Mouse (Mus musculus): Measurements from ENCODE around the gene Tgfb2. TPM values are rescaled to one million over a fixed set of nuclear protein-coding genes. Genes with fewer than 3 reads are reported as not detected.

The Tgfb2 gene
- polyA plus RNA-seq, 1 experiment, result 5.6 TPM

DNA sequence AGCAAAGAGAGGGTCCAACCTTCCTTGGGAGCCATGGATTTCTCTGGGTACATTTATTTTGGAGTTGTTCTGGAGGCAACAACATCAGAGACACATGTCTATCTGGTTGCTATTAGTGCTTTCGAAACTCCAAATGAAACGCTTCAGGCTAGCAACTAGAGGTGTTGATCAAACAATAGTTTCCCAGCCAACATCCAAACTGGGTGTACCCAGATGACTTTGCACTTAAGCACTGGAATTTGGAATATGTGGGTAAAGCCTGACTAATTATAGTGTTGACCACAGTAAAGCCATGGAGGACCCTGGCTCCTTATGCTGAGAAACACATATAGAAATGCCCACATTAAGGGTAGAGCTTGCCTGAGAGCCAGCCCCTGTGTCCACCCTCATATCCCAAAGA, 124.7 kb downstream of the Tgfb2 start:
- Histone ChIP-seq H3K4me3 (replicated peaks; ENCODE audit: extremely low read depth, low read depth, low read length) (no peak overlapping the region), H3K4me1 (ENCODE audit: control insufficient read depth, insufficient read depth, low read length) (peaks cover 5% of the 10 kb centered on the region)
- DNase-seq, result no peak
- WGBS, result 47% methylated on average over 2 of the region's 2 CpGs
- TF ChIP-seq POLR2A (IDR thresholded peaks at IDR 0.05; ENCODE audit: borderline replicate concordance, extremely low read depth, low read depth, low read length) (no peak), CTCF (IDR thresholded peaks at IDR 0.05; ENCODE audit: insufficient read depth, low read length) (no peak)

DNA sequence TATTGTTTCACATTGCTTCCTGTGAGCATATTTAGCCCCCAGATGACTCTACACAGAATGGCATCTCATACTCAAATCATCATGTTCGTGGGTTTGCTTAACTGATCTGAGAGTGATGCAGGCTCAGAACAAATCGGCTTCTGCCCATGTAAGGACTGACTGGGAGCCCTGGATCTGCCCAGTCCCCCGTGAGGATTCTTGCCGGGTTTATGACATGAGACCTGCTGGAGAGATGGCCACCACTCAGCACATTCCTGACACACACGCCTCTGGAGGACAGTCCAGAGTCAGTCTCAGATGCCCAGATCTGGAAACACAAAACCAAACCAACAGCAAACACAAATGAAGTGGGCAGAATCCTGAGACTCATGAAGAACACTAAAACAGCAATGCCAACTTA, 128.5 kb downstream of the Tgfb2 start:
- Histone ChIP-seq H3K4me1 (ENCODE audit: control insufficient read depth, insufficient read depth, low read length) (peaks cover 7% of the 10 kb centered on the region), H3K4me3 (replicated peaks; ENCODE audit: extremely low read depth, low read depth, low read length) (no peak overlapping the region)
- WGBS, result 79% methylated on average over 5 of the region's 5 CpGs
- TF ChIP-seq CTCF (IDR thresholded peaks at IDR 0.05; ENCODE audit: insufficient read depth, low read length), result no peak
- TF ChIP-seq POLR2A (IDR thresholded peaks at IDR 0.05; ENCODE audit: borderline replicate concordance, extremely low read depth, low read depth, low read length), result no peak
- DNase-seq, result no peak

DNA sequence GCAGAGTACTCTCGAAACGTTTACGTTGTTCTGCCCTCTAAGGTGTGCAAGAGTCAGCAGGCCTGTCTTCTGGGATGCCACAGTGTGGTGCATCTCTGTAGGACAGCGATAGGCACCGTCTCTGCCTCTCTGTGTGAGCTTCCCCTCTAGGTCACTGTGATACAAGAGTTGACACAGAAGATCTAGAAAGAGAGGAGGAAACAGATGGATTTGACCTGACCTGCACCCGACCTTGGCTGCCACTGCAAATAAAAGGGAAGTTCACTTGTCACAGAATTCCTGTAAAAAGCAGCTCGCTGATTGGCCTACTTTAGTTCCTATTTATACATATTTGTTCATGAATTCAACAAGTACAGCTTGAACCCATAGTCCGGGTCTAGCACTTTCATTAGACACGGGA, 130.2 kb downstream of the Tgfb2 start:
- TF ChIP-seq CTCF (IDR thresholded peaks at IDR 0.05; ENCODE audit: insufficient read depth, low read length), result no peak
- TF ChIP-seq POLR2A (IDR thresholded peaks at IDR 0.05; ENCODE audit: borderline replicate concordance, extremely low read depth, low read depth, low read length), result no peak
- 47% methylated on average over 9 of the region's 9 CpGs for WGBS
- no peak for DNase-seq
- H3K4me3 ChIP-seq (replicated peaks; ENCODE audit: extremely low read depth, low read depth, low read length), result no peak overlapping the region
- H3K4me1 ChIP-seq (ENCODE audit: control insufficient read depth, insufficient read depth, low read length), result 0 out of 2 replicates have a peak, but pooled peaks cover 2% of the 10 kb centered on the region

DNA sequence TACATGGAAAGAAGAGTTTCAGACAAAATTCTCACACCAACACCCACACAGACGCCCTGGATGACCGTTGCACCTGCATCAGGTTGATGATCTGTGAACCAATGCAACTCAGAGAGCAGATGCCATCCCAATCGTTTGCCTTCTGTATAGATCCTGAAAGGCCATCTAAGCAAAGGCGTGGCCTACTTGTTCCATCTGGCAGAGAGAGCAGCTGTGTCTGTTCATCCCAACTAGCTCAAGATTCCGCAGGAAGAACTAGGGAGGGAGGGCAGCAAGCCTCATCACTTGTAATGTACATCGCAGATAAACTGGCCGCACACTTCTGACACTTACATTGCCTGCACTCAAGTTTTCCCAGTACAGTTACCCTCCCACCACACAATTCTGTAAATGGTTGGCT, 130.7 kb downstream of the Tgfb2 start:
- 0 out of 2 replicates have a peak, but pooled peaks cover 2% of the 10 kb centered on the region for H3K4me1 ChIP-seq (ENCODE audit: control insufficient read depth, insufficient read depth, low read length)
- WGBS, result 79% methylated on average over 7 of the region's 7 CpGs
- no peak overlapping the region for H3K4me3 ChIP-seq (replicated peaks; ENCODE audit: extremely low read depth, low read depth, low read length)
- DNase-seq, result no peak
- no peak for TF ChIP-seq POLR2A (IDR thresholded peaks at IDR 0.05; ENCODE audit: borderline replicate concordance, extremely low read depth, low read depth, low read length)
- no peak for TF ChIP-seq CTCF (IDR thresholded peaks at IDR 0.05; ENCODE audit: insufficient read depth, low read length)

Other genes with a start within 250 kb of the Tgfb2 start
- gene Rrp15, start 43.4 kb upstream of the Tgfb2 start, polyA plus RNA-seq (2012; rRNA removed), result 2.3 and 3.4 TPM in 2 replicates